Mouse (Mus musculus): ENCODE measurements at regions not wholly inside any gene's neighbourhood (a gene's known extent, or its start where the extent isn't known, plus 50 kb on each side); places are given as distances from the start of the nearest gene placed in this dataset.

- no peak overlapping the region for H3K4me3 ChIP-seq
- TF ChIP-seq CTCF (IDR thresholded peaks at IDR 0.05), result no peak
- H3K27ac ChIP-seq, result no peak overlapping the region
- no peak for DNase-seq (ENCODE audit: extremely low spot score in 1 of 2, low spot score in 2 of 2)
- intact Hi-C loops (cut with DNase I), result no loop called here
Measured at GRCm38 (mm10) chr1:72036141-72036540, 176.0 kb downstream of the Mreg start.

GRCm38 (mm10) chr1:72033941-72034340, 178.2 kb downstream of the Mreg start:
- no peak for DNase-seq (ENCODE audit: extremely low spot score in 1 of 2, low spot score in 2 of 2)
- H3K27ac ChIP-seq, result no peak overlapping the region
- intact Hi-C loops (cut with DNase I), result no loop called here
- H3K4me3 ChIP-seq, result no peak overlapping the region
- TF ChIP-seq CTCF (IDR thresholded peaks at IDR 0.05), result no peak

- no peak overlapping the region for H3K27ac ChIP-seq
- intact Hi-C loops (cut with DNase I), result no loop called here
- TF ChIP-seq CTCF (IDR thresholded peaks at IDR 0.05), result no peak
- no peak for DNase-seq (ENCODE audit: extremely low spot score in 1 of 2, low spot score in 2 of 2)
- no peak overlapping the region for H3K4me3 ChIP-seq
Measured at GRCm38 (mm10) chr1:72032214-72032613, 179.9 kb downstream of the Mreg start.

GRCm38 (mm10) chr1:72030763-72031405, 181.2 kb downstream of the Mreg start:
- no peak overlapping the region for H3K27ac ChIP-seq
- no peak for DNase-seq (ENCODE audit: extremely low spot score in 1 of 2, low spot score in 2 of 2)
- intact Hi-C loops (cut with DNase I), result no loop called here
- no peak overlapping the region for H3K4me3 ChIP-seq
- no peak for TF ChIP-seq CTCF (IDR thresholded peaks at IDR 0.05)

- intact Hi-C loops (cut with DNase I), result no loop called here
- Histone ChIP-seq H3K4me3 (no peak overlapping the region), H3K27ac (no peak overlapping the region)
- no peak for DNase-seq (ENCODE audit: extremely low spot score in 1 of 2, low spot score in 2 of 2)
- TF ChIP-seq CTCF (IDR thresholded peaks at IDR 0.05), result no peak
Measured at GRCm38 (mm10) chr1:72029625-72030024, 182.5 kb downstream of the Mreg start.

- DNase-seq (ENCODE audit: extremely low spot score in 1 of 2, low spot score in 2 of 2), result no peak
- no peak overlapping the region for H3K4me3 ChIP-seq
- TF ChIP-seq CTCF (IDR thresholded peaks at IDR 0.05), result no peak
- intact Hi-C loops (cut with DNase I), result no loop called here
- no peak overlapping the region for H3K27ac ChIP-seq
Measured at GRCm38 (mm10) chr1:72026861-72027260, 185.2 kb downstream of the Mreg start.

- no peak for DNase-seq (ENCODE audit: extremely low spot score in 1 of 2, low spot score in 2 of 2)
- no peak for TF ChIP-seq CTCF (IDR thresholded peaks at IDR 0.05)
- Histone ChIP-seq H3K27ac (no peak overlapping the region), H3K4me3 (no peak overlapping the region)
- intact Hi-C loops (cut with DNase I), result no loop called here
Measured at GRCm38 (mm10) chr1:72022631-72023030, 189.5 kb downstream of the Mreg start.

- no peak overlapping the region for H3K4me3 ChIP-seq
- no peak for TF ChIP-seq CTCF (IDR thresholded peaks at IDR 0.05)
- intact Hi-C loops (cut with DNase I), result no loop called here
Measured at GRCm38 (mm10) chr1:72018479-72019222, 193.5 kb downstream of the Mreg start.

GRCm38 (mm10) chr1:72017814-72018478, 194.2 kb downstream of the Mreg start:
- DNase-seq (ENCODE audit: extremely low spot score in 1 of 2, low spot score in 2 of 2), result no peak
- TF ChIP-seq CTCF (IDR thresholded peaks at IDR 0.05), result no peak
- intact Hi-C loops (cut with DNase I), result no loop called here
- no peak overlapping the region for H3K27ac ChIP-seq
- H3K4me3 ChIP-seq, result no peak overlapping the region

More at GRCm38 (mm10) chr1:72018479-72019222, 193.5 kb downstream of the Mreg start:
- no peak overlapping the region for H3K27ac ChIP-seq
- no peak for DNase-seq (ENCODE audit: extremely low spot score in 1 of 2, low spot score in 2 of 2)

GRCm38 (mm10) chr1:72015471-72015870, 196.6 kb downstream of the Mreg start:
- no peak for DNase-seq (ENCODE audit: extremely low spot score in 1 of 2, low spot score in 2 of 2)
- intact Hi-C loops (cut with DNase I), result no loop called here
- TF ChIP-seq CTCF (IDR thresholded peaks at IDR 0.05), result no peak
- Histone ChIP-seq H3K27ac (no peak overlapping the region), H3K4me3 (no peak overlapping the region)

- DNase-seq (ENCODE audit: extremely low spot score in 1 of 2, low spot score in 2 of 2), result no peak
- Histone ChIP-seq H3K4me3 (no peak overlapping the region), H3K27ac (no peak overlapping the region)
- TF ChIP-seq CTCF (IDR thresholded peaks at IDR 0.05), result no peak
- intact Hi-C loops (cut with DNase I), result no loop called here
Measured at GRCm38 (mm10) chr1:72014580-72014979, 197.5 kb downstream of the Mreg start.

- H3K27ac ChIP-seq, result no peak overlapping the region
- H3K4me3 ChIP-seq, result no peak overlapping the region
- no peak for DNase-seq (ENCODE audit: extremely low spot score in 1 of 2, low spot score in 2 of 2)
- intact Hi-C loops (cut with DNase I), result no loop called here
- no peak for TF ChIP-seq CTCF (IDR thresholded peaks at IDR 0.05)
Measured at GRCm38 (mm10) chr1:72013863-72014262, 198.2 kb downstream of the Mreg start.
